Mouse (Mus musculus) myocyte (in vitro differentiated cells): ENCODE measurements around the gene Hus1b.

Experiments
- CEBPB ChIP-seq: IDR thresholded peaks from 2 replicates; pipeline ENCODE4 v1.6.1; 2011; ENCODE audit warnings: mild to moderate bottlenecking, moderate library complexity; ENCODE audit not compliant: poor library complexity, insufficient read depth, severe bottlenecking
- E2F4 ChIP-seq: IDR thresholded peaks from one replicate; pipeline ENCODE4 v1.6.1; 2011; ENCODE audit warnings: mild to moderate bottlenecking, control low read depth, moderate library complexity; ENCODE audit not compliant: insufficient read depth
- MAX ChIP-seq: IDR thresholded peaks from one replicate; pipeline ENCODE4 v1.6.1; 2011; ENCODE audit warnings: low read depth, mild to moderate bottlenecking, control low read depth
- MYOD1 ChIP-seq, 3 experiments: IDR thresholded peaks; one replicate each; pipeline ENCODE4 v1.6.1; 2011; ENCODE audit warnings: control low read depth in 2 of 3, low read depth in 2 of 3, mild to moderate bottlenecking in 2 of 3, moderate library complexity in 1 of 3; ENCODE audit not compliant: insufficient read length in 2 of 3, control insufficient read depth in 1 of 3
- MYOG ChIP-seq, 3 experiments: IDR thresholded peaks; one replicate each; pipeline ENCODE4 v1.6.1; 2011; ENCODE audit warnings: control low read depth in 2 of 3, low read depth in 2 of 3, mild to moderate bottlenecking in 2 of 3; ENCODE audit not compliant: insufficient read length in 2 of 3, control insufficient read depth in 1 of 3, insufficient read depth in 1 of 3
- POLR2A ChIP-seq: IDR thresholded peaks from one replicate; pipeline ENCODE4 v1.6.1; 2011; ENCODE audit warnings: low read depth, mild to moderate bottlenecking, control low read depth, moderate library complexity; ENCODE audit not compliant: insufficient read length
- REST ChIP-seq: IDR thresholded peaks from one replicate; pipeline ENCODE4 v1.6.1; 2011; ENCODE audit warnings: mild to moderate bottlenecking, control low read depth, moderate library complexity; ENCODE audit not compliant: insufficient read depth, insufficient read length
- SRF ChIP-seq: IDR thresholded peaks from one replicate; pipeline ENCODE4 v1.6.1; 2011; ENCODE audit warnings: low read depth; ENCODE audit not compliant: control insufficient read depth, insufficient read length
- TCF12 ChIP-seq: IDR thresholded peaks from one replicate; pipeline ENCODE4 v1.6.1; 2011; ENCODE audit warnings: mild to moderate bottlenecking, control low read depth; ENCODE audit not compliant: poor library complexity, insufficient read depth, severe bottlenecking

GRCm38 (mm10) chr13:30949181-30949580 lies 1.6 kb upstream of the Hus1b start:
- TF ChIP-seq MYOG (IDR thresholded peaks at IDR 0.05; ENCODE audit: control insufficient read depth in 1 of 3, insufficient read depth in 1 of 3, insufficient read length in 2 of 3, low read depth in 2 of 3): no peak
- no peak for TF ChIP-seq REST
- TF ChIP-seq E2F4: no peak
- TF ChIP-seq MAX: no peak
- TF ChIP-seq SRF: no peak
- TF ChIP-seq POLR2A: no peak
- no peak for TF ChIP-seq CEBPB
- no peak for TF ChIP-seq TCF12
- no peak for TF ChIP-seq MYOD1 (IDR thresholded peaks at IDR 0.05; ENCODE audit: control insufficient read depth in 1 of 3, insufficient read length in 2 of 3, low read depth in 2 of 3)
